Mouse (Mus musculus) adrenal gland, postnatal 25 days (tissue): ENCODE measurements around the gene Rrm1. TPM values are rescaled to one million over a fixed set of nuclear protein-coding genes. Genes with fewer than 3 reads are reported as not detected.
A peak's percentile ranks its signal among the peaks of the same experiment; 100 is the strongest.
"Not testable (repeated sequence)": the region's sequence is repeated elsewhere in the genome, so short reads cannot be mapped to it uniquely, and the experiment has no call there.

Experiments
- DNase-seq: peaks from one replicate; pipeline ENCODE4 v3.0.0; 2021; ENCODE audit warnings: mixed read lengths
- total RNA-seq: library from RNA; stranded (reverse); gene quantifications from 2 replicates; pipeline ENCODE4 v1.2.3, GENCODE M21; 2021

Gene Rrm1
- total RNA-seq, 1 experiment from 2014 or later, result 28.2 TPM

GRCm38 (mm10) chr7:102478425-102478824 is 36.9 kb downstream of the Rrm1 start:
- DNase-seq, result no peak

GRCm38 (mm10) chr7:102478926-102479325 is 37.4 kb downstream of the Rrm1 start:
- DNase-seq, result no peak

GRCm38 (mm10) chr7:102479368-102480078 is 38.0 kb downstream of the Rrm1 start:
- peak; percentile 65 for DNase-seq

GRCm38 (mm10) chr7:102480821-102481220 is 39.3 kb downstream of the Rrm1 start:
- no peak for DNase-seq

GRCm38 (mm10) chr7:102481579-102481978 is 40.1 kb downstream of the Rrm1 start, which contains the start of gene Olfr543:
Gene Olfr543, minus strand, starts transcription at chr7:102481679.
- DNase-seq, result no peak

- DNase-seq, result no peak
Measured at GRCm38 (mm10) chr7:102483665-102484064, 42.2 kb downstream of the Rrm1 start.

- DNase-seq, result not testable (repeated sequence)
Measured at GRCm38 (mm10) chr7:102484766-102485165, 43.3 kb downstream of the Rrm1 start.

GRCm38 (mm10) chr7:102486105-102486504 is 44.6 kb downstream of the Rrm1 start:
- DNase-seq, result no peak

- no peak for DNase-seq
Measured at GRCm38 (mm10) chr7:102488161-102488560, 46.7 kb downstream of the Rrm1 start, which contains the start of gene Olfr544. Gene Olfr544, minus strand, starts transcription at chr7:102488313.

GRCm38 (mm10) chr7:102494416-102494815 is 52.9 kb downstream of the Rrm1 start:
- DNase-seq, result not testable (repeated sequence)

GRCm38 (mm10) chr7:102499473-102499872 is 58.0 kb downstream of the Rrm1 start, which contains the start of gene Olfr545:
Gene Olfr545, minus strand, starts transcription at chr7:102499573.
- DNase-seq, result no peak

- no peak for DNase-seq
Measured at GRCm38 (mm10) chr7:102501986-102502385, 60.5 kb downstream of the Rrm1 start.

GRCm38 (mm10) chr7:102506848-102507247 is 65.4 kb downstream of the Rrm1 start:
- DNase-seq, result peak; percentile 65

- DNase-seq, result no peak
Measured at GRCm38 (mm10) chr7:102508066-102508465, 66.6 kb downstream of the Rrm1 start.

- DNase-seq, result no peak
Measured at GRCm38 (mm10) chr7:102508666-102509065, 67.2 kb downstream of the Rrm1 start.

GRCm38 (mm10) chr7:102509726-102510125 is 68.2 kb downstream of the Rrm1 start:
- DNase-seq, result no peak

GRCm38 (mm10) chr7:102511927-102512326 is 70.4 kb downstream of the Rrm1 start:
- DNase-seq, result no peak

- peak; percentile 95 for DNase-seq
Measured at GRCm38 (mm10) chr7:102512814-102513435, 71.4 kb downstream of the Rrm1 start.

- no peak for DNase-seq
Measured at GRCm38 (mm10) chr7:102514144-102514543, 72.6 kb downstream of the Rrm1 start.

- peak; percentile 42 for DNase-seq
Measured at GRCm38 (mm10) chr7:102516261-102517050, 75.0 kb downstream of the Rrm1 start.

GRCm38 (mm10) chr7:102517051-102517335 is 75.5 kb downstream of the Rrm1 start:
- peak; percentile 27 for DNase-seq
